Mouse (Mus musculus) kidney, adult 18-20 months (tissue): Measurements from ENCODE around the gene Nmrk2.
A peak's percentile ranks its signal among the peaks of the same experiment; 100 is the strongest.

Experiments
- DNase-seq: peaks from one replicate; pipeline ENCODE4 v3.0.0; 2021

Nmrk2 gene

GRCm38 (mm10) chr10:81216260-81216659, 14.4 kb upstream of the Nmrk2 start:
- DNase-seq = no peak

GRCm38 (mm10) chr10:81210154-81210553, 8.3 kb upstream of the Nmrk2 start:
- DNase-seq = no peak

DNA sequence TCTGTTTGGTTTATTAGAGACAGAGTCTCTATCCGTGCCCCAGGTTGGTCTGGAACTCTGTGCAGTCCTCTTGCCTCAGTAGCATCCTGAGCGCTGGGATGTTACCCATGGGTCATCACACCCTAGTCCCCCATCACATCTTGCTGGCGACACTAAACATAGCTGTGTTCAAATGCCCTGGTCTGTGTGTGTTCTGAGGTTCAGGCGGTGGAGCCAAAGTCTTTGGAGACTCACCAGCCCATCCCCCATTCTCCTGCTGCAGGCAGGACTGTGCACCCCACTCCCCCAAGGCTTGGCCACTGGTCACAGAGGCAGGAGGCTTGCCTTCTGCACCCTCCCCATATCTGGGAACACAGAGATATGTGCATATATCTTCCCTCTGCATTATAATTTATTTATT, 2.3 kb upstream of the Nmrk2 start:
- DNase-seq = no peak

- DNase-seq = no peak
Observed at GRCm38 (mm10) chr10:81202978-81203720, 1.3 kb upstream of the Nmrk2 start.

- DNase-seq = no peak
Observed at GRCm38 (mm10) chr10:81200605-81201287, 1.1 kb downstream of the Nmrk2 start.

DNA sequence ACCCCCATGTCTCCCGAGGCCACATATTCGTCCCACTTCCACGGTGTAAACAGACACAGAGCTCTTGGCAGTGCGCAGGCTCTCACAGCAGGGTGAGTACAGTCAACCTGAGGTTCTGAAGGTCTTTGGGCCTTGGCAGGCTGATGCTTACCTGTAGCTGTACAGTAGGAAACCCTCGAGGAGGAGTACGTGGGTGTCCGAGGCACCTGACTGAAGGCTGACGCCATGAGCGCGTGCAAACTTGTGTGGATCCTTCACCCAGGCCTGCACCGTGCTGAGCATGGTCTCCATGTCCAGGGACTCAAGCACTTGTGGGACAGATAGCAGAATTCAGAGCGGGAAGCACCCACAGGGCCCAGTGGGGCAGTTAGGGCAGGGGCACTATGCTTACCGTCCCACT, 1.7 kb downstream of the Nmrk2 start:
- DNase-seq = no peak

DNA sequence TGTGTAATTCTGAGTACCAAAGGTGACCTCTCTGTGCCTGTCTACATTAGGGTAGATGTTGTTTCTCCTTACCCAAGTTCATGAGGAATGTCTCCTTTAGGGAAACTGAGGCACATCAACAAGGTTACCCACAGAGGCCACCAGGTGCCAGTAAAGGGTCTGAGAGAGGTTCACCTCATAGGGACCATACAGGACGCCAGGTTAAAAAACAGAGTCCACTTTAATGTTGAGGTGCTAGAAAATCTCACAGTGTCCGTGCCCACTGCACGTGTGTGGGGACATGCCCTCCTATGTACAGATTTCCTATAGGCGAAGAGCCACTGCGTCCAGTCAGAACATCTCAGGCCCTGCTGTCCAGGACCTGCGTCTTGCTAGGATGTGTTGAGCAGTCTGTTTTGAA, 2.9 kb downstream of the Nmrk2 start:
- DNase-seq = no peak

DNA sequence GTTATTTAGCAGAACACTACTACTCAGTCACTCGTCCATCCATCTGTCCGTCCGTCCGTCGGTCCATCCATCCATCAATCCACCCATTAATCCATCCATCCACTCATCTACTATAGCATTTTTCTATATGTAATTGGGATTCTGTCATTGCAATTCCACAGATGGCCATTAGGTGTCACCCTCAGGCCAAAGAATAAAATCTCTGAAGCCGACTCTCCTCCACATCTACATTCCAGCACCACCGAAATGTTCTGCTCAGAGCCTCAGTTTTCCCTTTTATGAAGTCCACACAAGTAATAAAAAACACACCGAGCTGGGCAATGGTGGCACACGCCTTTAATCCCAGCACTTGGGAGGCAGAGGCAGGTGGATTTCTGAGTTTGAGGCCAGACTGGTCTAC, 3.6 kb downstream of the Nmrk2 start:
- peak; percentile 69 for DNase-seq

DNA sequence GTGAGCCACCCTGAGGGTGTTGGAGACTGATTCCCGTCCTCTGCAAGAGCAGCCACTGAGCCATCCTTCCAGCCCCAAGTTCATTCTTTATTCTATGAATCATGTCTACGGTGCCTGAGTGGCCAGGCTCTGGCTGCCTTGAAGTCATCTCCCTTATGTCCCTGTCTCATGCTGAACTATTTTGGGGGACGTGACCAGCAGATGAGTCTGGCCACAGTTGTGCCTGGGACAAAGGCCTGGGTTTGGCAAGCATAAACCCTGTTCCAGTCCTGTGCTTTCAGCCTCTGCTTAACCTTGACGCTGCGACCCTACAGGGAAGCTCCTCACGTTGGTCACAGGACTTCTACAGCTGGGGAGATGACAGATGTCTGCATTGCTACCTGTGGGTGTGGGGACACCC, 4.5 kb downstream of the Nmrk2 start:
- DNase-seq = no peak

DNA sequence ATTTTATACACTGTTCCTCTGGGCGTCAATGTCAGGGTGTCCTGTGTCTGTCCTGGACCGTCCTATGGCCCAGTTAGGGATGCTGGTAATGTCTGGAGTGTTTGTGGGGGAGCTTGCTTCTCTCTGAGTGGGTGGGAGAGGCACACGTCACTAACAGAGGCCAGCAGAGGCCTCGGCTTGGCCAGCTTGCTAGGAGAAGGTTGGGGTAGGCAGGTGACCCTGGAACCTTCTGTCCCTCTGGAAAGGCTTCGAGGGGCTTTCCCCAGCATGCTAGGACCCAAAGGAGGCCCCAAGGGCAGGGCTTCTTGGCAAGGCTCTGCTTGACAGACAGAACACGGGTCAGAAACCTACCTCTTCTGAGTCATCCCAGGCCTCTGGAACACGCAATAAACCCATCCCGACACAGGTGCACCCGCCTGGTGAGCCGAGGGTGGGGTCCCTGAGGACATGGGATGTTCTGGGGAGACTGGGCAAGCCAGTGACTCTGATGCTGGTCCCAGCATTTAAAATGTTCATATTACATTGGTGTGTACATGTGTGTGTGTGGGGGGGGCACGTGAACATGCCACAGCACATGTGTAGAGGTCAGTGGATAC, 5.3 kb downstream of the Nmrk2 start:
- DNase-seq = no peak

- no peak for DNase-seq
Observed at GRCm38 (mm10) chr10:81195300-81195699, 6.6 kb downstream of the Nmrk2 start.

- DNase-seq = no peak
Observed at GRCm38 (mm10) chr10:81193991-81194774, 7.7 kb downstream of the Nmrk2 start.

GRCm38 (mm10) chr10:81192968-81193501, 8.8 kb downstream of the Nmrk2 start:
- peak; percentile 49 for DNase-seq

GRCm38 (mm10) chr10:81192270-81192967, 9.4 kb downstream of the Nmrk2 start:
- peak; percentile 91 for DNase-seq

DNA sequence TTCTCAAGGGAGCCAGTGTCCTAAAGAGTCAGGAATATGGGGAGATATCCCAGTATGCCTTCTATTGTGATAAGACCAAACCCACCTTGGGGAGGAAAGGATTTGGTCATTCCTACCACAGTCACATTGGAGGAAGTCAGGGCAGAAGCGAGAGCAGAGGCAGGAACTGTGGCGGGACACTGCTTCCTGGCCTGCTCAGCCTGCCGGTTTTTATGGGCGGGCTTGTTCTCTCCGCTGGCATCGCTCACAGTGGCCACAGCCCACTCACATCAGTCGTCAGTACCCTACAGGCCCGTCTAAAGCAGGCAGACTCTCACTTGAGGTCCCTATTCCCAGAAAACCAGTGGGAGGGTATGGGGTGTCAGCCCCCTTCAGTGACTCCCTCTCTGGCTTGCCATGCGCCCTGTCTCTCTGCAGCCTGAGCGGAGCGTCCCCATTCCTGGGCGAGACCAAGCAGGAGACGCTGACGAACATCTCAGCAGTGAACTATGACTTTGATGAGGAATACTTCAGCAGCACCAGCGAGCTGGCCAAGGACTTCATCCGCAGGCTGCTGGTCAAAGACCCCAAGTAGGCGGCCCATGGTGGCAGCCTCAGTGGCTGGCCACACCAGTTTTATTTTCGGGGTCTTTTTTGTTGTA, 10.4 kb downstream of the Nmrk2 start:
- peak; percentile 9 for DNase-seq

GRCm38 (mm10) chr10:81190912-81191321, 10.9 kb downstream of the Nmrk2 start:
- peak; percentile 17 for DNase-seq

- peak; percentile 14 for DNase-seq
Observed at GRCm38 (mm10) chr10:81190236-81190911, 11.5 kb downstream of the Nmrk2 start.

- no peak for DNase-seq
Observed at GRCm38 (mm10) chr10:81189821-81190220, 12.0 kb downstream of the Nmrk2 start.

GRCm38 (mm10) chr10:81187161-81187560, 14.7 kb downstream of the Nmrk2 start:
- DNase-seq = no peak

DNA sequence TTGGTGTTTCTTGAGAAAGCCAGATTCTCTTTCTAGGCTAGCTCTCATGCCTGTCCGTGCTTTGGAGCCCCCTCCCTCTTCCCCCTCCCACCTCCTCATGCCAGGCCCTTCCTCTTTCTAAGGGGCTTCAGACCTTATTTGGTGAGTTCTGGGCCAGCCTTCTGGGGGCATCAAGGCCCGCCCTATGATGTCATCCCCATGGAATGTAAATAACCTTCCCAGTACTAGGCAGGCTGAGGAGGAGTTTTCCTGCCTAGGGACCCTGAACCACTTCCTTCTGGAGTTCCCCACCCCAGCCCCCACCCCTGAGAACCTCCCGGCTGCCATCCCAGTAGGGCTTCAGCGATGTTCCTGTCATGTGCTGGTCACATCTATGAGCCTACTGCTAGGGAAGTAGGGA, 17.1 kb downstream of the Nmrk2 start:
- no peak for DNase-seq

DNA sequence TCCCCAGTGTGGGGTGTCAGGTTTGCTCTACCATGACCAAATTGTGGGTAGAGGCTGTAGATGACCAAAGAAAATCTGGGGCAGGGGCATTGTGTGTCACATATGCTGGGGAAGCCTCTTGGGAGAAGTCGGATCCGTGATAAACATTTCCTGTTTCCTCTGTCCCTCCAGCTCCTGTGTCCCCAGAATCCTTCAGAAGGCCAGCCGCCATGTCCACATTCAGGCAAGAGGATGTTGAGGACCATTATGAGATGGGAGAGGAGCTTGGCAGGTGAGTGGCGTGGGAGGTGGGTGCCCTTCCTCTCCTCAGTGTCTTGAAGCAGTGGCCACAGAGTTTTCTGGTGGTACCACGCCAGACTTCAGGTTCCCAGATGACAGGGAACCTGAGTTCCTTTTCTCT, 18.0 kb downstream of the Nmrk2 start, which contains the start of gene 4930442H23Rik:
TSS of gene 4930442H23Rik (minus strand) at position 45 of the 400 bp plus-strand sequence.
- no peak for DNase-seq
